Mouse (Mus musculus) heart, postnatal 0 days (tissue): ENCODE measurements around the gene Bphl. TPM values are rescaled to one million over a fixed set of nuclear protein-coding genes. Genes with fewer than 3 reads are reported as not detected.
A peak's percentile ranks its signal among the peaks of the same experiment; 100 is the strongest.

ENCODE experiments used
- ATAC-seq: fragments of 200-750 bp; cut with Nextera tagmentation; 2 replicates; pipeline ENCODE4 v1.8.0; 2017; ENCODE audit warnings: low read depth, moderate number of reproducible peaks, moderate library complexity; ENCODE audit not compliant: insufficient read depth
- DNase-seq: peaks from one replicate; pipeline ENCODE4 v3.0.0-alpha.2; 2016; ENCODE audit warnings: low spot score
- H3K27ac ChIP-seq: fragments of 300-500 bp; sonication (generic); 2 replicates; pipeline ENCODE4 v1.5.1; 2014; ENCODE audit warnings: low read depth, mild to moderate bottlenecking
- H3K27me3 ChIP-seq: fragments of 300-500 bp; sonication (generic); 2 replicates; pipeline ENCODE4 v1.6.1; 2014; ENCODE audit warnings: low read length, mixed read lengths; ENCODE audit not compliant: control insufficient read depth, insufficient read depth
- H3K36me3 ChIP-seq: fragments of 300-500 bp; sonication (generic); replicated peaks from 2 replicates; pipeline ENCODE4 v1.6.1; 2014; ENCODE audit warnings: low read length, mixed read lengths; ENCODE audit not compliant: control insufficient read depth, insufficient read depth
- H3K4me1 ChIP-seq: fragments of 300-500 bp; sonication (generic); 2 replicates; pipeline ENCODE4 v1.6.1; 2014; ENCODE audit warnings: antibody characterized with exemption; ENCODE audit not compliant: control insufficient read depth, insufficient read depth
- H3K4me2 ChIP-seq: fragments of 300-500 bp; sonication (generic); 2 replicates; pipeline ENCODE4 v1.6.1; 2014; ENCODE audit warnings: low read depth, mild to moderate bottlenecking, low read length, moderate library complexity
- H3K4me3 ChIP-seq: fragments of 300-500 bp; sonication (generic); 2 replicates; pipeline ENCODE4 v1.5.1; 2014; ENCODE audit warnings: low read depth, low read length
- H3K9ac ChIP-seq: fragments of 300-500 bp; sonication (generic); replicated peaks from 2 replicates; pipeline ENCODE4 v1.6.1; 2014; ENCODE audit warnings: low read depth, low read length, mixed read lengths
- H3K9me3 ChIP-seq: fragments of 300-500 bp; sonication (generic); replicated peaks from 2 replicates; pipeline ENCODE4 v1.6.1; 2016; ENCODE audit warnings: low read length; ENCODE audit not compliant: control insufficient read depth
- CTCF ChIP-seq: IDR thresholded peaks from 2 replicates; pipeline ENCODE4 v1.5.1; 2016; ENCODE audit warnings: antibody characterized with exemption, control low read depth, low read depth
- EP300 ChIP-seq: IDR thresholded peaks from 2 replicates; pipeline ENCODE4 v1.6.1; 2016; ENCODE audit warnings: antibody characterized with exemption, low read depth
- WGBS: fragments of 180-500 bp; shearing (Covaris S2); extraction: QIAGEN DNeasy Blood & Tissue Kit; methylation state at CpG from one replicate; pipeline ENCODE4 v1.1.7; 2014; 5-methylcytosine and 5-hydroxymethylcytosine counted together
- polyA plus RNA-seq: library from polyadenylated mRNA; unstranded; fragments of >200 nt; fragmentation: Nextera tagmentation; extraction: Ambion mirVana; gene quantifications from 2 replicates; pipeline ENCODE4 v1.2.1, GENCODE M21; 2015
- total RNA-seq: library from RNA; depleted of rRNA; stranded (reverse); fragments of >200 nt; gene quantifications from 2 replicates; pipeline ENCODE4 v1.2.3, GENCODE M21; 2014; ENCODE audit warnings: low replicate concordance

Bphl gene
- total and polyA plus RNA-seq, 2 experiments from 2014 or later: 53.2 to 64.2 TPM

DNA sequence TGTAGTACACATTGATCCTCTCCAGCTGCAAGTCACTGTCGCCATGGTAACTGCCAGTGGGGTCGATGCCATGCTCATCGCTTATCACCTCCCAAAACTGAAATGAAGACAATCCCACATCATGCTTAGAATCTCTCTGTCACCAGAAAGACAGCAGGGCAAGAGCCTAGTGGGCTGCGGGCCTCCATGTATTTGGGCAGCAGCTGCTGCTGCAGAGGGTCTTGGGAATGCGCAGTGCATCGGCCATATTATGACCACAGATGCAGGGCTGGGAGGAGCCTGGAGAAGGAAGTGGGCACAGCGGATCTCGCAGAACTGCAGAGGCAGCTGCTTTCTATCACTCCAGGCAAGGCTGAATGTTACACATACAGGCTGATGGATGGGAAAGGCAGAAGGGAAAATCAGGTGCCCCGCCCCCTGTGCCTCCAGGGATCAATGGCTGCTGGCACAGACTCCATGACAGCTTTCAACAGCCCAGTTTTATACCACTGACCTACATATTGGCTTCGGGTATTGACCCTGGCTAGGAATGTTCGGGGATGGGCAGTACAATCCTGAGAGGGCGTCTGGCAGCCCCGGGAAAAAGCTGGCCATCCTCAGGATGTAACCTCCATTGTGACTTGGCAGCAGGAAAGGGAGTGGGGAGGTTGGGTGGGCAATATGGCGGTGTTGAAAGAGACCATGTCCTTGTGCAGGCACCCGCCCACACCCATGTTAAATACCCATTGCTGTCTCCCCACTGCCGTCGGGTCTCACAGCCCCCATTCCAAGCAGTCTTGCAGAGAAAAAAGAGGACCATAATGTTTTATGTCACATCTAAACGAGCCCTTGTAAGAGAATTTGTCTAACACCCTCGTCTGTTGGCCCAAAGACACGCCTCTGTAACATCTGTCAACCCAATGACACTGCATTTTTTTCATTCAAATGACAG is 39.4 kb downstream of the Bphl start:
- H3K27ac ChIP-seq: 0 out of 2 replicates have a peak overlapping the region, but pooled peaks have one; percentile 16
- H3K36me3 ChIP-seq: peaks cover 14% of the 10 kb centered on the region; the same call in 1 of the 2 replicates
- peak overlapping the region; percentile 63 for H3K4me3 ChIP-seq
- H3K9ac ChIP-seq: peak overlapping the region; percentile 67
- H3K9me3 ChIP-seq: no peaks in the 10 kb centered on the region
- TF ChIP-seq CTCF (no peak), EP300 (no peak)
- no peak for ATAC-seq
- DNase-seq: no peak
- H3K4me2 ChIP-seq: peak overlapping the region; percentile 65
- H3K4me1 ChIP-seq: peaks cover 14% of the 10 kb centered on the region; the same call in 1 of the 2 replicates
- no peaks in the 10 kb centered on the region for H3K27me3 ChIP-seq
- 47% methylated on average over 20 of the region's 20 CpGs for WGBS

DNA sequence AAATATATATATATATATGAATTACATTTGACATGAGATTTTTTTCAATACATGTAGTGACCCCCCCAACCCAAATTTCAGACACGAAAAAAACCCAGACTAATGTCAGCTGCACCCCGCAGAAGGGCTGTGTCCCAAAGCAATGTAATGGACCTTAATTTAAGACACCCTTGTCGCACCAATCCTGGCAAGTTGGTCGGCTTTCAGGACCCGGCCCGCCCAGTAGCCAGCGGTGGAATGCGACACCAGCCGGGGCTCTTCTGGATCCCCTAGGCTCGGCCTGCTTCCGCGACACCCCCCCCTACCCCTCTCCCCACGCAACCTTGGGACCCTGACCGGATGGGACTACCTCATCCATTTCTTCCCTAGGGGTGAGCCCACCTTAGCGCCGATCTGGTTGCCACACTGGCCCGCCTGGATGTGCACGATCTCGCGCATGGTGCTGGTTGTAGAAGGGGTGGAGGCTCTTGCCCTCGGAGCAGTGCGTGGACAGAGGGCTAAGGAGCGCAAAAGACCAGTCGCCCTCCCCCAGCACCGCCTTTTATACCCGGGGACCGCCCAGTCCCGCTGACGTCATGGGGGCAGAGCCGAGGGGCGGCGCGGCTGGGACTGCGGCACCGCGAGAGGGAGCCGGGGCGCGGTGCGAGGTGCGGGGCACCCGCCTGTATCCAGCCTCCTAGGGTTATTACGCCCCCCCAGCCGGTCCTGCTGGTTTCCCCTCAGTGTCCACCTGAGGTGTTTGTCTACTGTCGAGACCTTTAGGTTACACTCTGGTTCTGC is 40.3 kb downstream of the Bphl start, which contains the start of gene Tubb2a:
Gene Tubb2a, minus strand, starts transcription at position 516 of the 780 bp plus-strand sequence.
- Histone ChIP-seq H3K27me3 (no peaks in the 10 kb centered on the region), H3K9me3 (no peaks in the 10 kb centered on the region), H3K4me2 (peak within 1 kb of the TSS; percentile 65), H3K4me1 (peaks cover 14% of the 10 kb centered on the region; the same call in 1 of the 2 replicates), H3K9ac (peak within 1 kb of the TSS; percentile 67), H3K4me3 (peak within 1 kb of the TSS; percentile 63), H3K36me3 (peaks cover 14% of the 10 kb centered on the region; the same call in 1 of the 2 replicates), H3K27ac (peak within 1 kb of the TSS; percentile 16; the same call in 1 of the 2 replicates)
- TF ChIP-seq CTCF: peak; percentile 50
- no peak for TF ChIP-seq EP300
- peak; percentile 93 for ATAC-seq
- DNase-seq: peak; percentile 92
- WGBS: 2% methylated on average over 41 of the region's 45 CpGs

DNA sequence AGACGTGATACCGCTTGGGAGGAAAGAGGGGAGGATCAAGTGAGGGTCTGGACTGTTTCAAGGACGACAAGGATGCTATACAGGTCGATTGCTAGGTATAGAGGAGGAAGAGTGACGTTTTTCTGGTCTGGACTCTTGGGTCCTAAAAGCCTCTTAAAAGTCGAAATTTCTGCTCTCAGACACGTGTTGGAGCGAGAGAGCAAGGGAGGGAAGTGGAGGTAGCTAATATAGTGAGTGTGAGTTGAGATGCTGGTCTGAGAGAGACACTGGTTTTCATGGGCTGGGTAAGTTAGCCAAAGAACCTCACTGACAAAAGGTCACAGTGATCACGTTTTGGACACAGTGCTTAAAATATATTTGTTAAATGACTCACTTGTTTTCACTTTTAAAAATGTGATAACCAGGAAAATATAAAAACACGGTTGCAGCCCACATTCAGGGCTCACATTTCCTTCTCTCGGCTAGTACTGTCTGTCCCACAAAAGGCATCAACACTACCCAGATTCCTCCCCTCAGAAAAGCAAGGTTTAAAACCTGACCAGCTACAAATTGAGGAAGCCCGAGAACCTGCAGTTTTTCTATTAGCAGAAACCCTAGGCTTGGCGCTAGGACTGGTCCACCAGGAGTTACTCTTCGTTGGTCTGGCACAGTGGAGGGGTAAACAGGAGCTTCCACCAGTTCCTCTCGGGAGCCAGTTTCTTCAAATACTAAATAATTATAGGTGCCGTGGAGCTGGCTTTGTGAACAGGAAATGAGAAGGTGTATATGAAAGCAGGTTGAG is 41.3 kb downstream of the Bphl start:
- ATAC-seq: no peak
- Histone ChIP-seq H3K4me3 (peak overlapping the region; percentile 63; the same call in 1 of the 2 replicates), H3K9ac (peak overlapping the region; percentile 67), H3K27ac (no peak overlapping the region), H3K4me1 (peaks cover 14% of the 10 kb centered on the region; the same call in 1 of the 2 replicates), H3K36me3 (peaks cover 9% of the 10 kb centered on the region; the same call in 1 of the 2 replicates), H3K9me3 (no peaks in the 10 kb centered on the region), H3K27me3 (no peaks in the 10 kb centered on the region), H3K4me2 (peak overlapping the region; percentile 65)
- 38% methylated on average over 16 of the region's 16 CpGs for WGBS
- TF ChIP-seq EP300: no peak
- no peak for TF ChIP-seq CTCF
- DNase-seq: no peak

DNA sequence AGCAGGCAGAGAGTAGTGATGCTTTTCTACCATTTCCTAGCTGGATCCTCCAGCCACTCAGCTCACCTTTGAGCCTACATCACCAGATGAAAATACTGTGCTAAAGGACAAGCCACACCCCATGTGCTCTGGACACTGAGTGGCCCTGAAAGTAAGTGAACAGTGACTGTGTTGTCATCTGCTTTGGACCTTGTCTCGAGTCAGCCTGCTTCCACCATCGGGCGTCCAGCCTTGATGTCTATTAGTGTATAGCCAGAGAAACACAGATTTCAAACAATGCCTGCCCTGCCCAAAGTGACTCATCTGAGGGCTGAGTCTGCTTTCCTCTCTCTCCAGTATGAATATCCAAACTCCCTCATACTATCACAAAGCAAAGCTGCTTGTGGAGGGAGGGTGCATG is 42.4 kb downstream of the Bphl start:
- TF ChIP-seq CTCF (no peak), EP300 (no peak)
- Histone ChIP-seq H3K4me1 (peaks cover 14% of the 10 kb centered on the region; the same call in 1 of the 2 replicates), H3K4me3 (no peak overlapping the region), H3K27me3 (no peaks in the 10 kb centered on the region), H3K27ac (no peak overlapping the region; the same call in 1 of the 2 replicates), H3K36me3 (peaks cover 8% of the 10 kb centered on the region; the same call in 1 of the 2 replicates), H3K9me3 (no peaks in the 10 kb centered on the region), H3K9ac (no peak overlapping the region), H3K4me2 (no peak overlapping the region)
- ATAC-seq (no peak), DNase-seq (no peak)
- WGBS: 57% methylated on average over 3 of the region's 3 CpGs
